Mouse (Mus musculus) layer of hippocampus, postnatal 14 days (tissue): Measurements from ENCODE around the gene Pias1. TPM values are rescaled to one million over a fixed set of nuclear protein-coding genes. Genes with fewer than 3 reads are reported as not detected.

Experiments
- DNase-seq, 2 experiments: peaks; one replicate each; pipeline ENCODE4 v3.0.0; 2021 to 2022; ENCODE audit warnings: low spot score in 2 of 2, mixed read lengths in 1 of 2
- long read RNA-seq, 2 experiments: library from polyadenylated mRNA; stranded (forward); transcript quantifications; one replicate each; pipeline ENCODE4 v2.0.0; 2021
- total RNA-seq, 2 experiments: library from RNA; stranded (reverse); gene quantifications; 2 replicates each; pipeline ENCODE4 v1.2.3; 2021

The Pias1 gene
- 10 to 100 TPM; 48.2 to 54.9 TPM for total RNA-seq
- long read RNA-seq, experiment 1, full-length matches to known transcripts = 18 of 28 reads
- long read RNA-seq, experiment 1, partial matches to known transcripts = 2 of 28 reads
- long read RNA-seq, experiment 1, other reads (novel, unspliced or antisense) = 8 of 28 reads
- long read RNA-seq, experiment 2, full-length matches to known transcripts = 20 of 33 reads
- long read RNA-seq, experiment 2, partial matches to known transcripts = 7 of 33 reads
- long read RNA-seq, experiment 2, other reads (novel, unspliced or antisense) = 6 of 33 reads

GRCm38 (mm10) chr9:62987824-62988223 lies at the start of gene Pias1:
Gene Pias1 (minus strand): TSS chr9:62987924.
- DNase-seq = no peak

- DNase-seq = no peak
Observed at GRCm38 (mm10) chr9:63035431-63035830, 47.7 kb upstream of the Pias1 start.

GRCm38 (mm10) chr9:63031011-63031782 lies 43.5 kb upstream of the Pias1 start:
- DNase-seq = peak in 1 of 2 experiments; percentile 30

- no peak for DNase-seq
Observed at GRCm38 (mm10) chr9:63022486-63022885, 34.8 kb upstream of the Pias1 start.

GRCm38 (mm10) chr9:63007371-63007770 lies 19.6 kb upstream of the Pias1 start:
- no peak for DNase-seq

- DNase-seq = no peak
Observed at GRCm38 (mm10) chr9:63006081-63006820, 18.5 kb upstream of the Pias1 start.

- no peak for DNase-seq
Observed at GRCm38 (mm10) chr9:62998561-62998960, 10.8 kb upstream of the Pias1 start.

GRCm38 (mm10) chr9:62997626-62998025 lies 9.9 kb upstream of the Pias1 start:
- no peak for DNase-seq

GRCm38 (mm10) chr9:62995186-62995585 lies 7.5 kb upstream of the Pias1 start:
- no peak for DNase-seq

- DNase-seq = no peak
Observed at GRCm38 (mm10) chr9:62990134-62990533, 2.4 kb upstream of the Pias1 start.

GRCm38 (mm10) chr9:62980777-62981202 lies 6.9 kb downstream of the Pias1 start:
- DNase-seq = peak; percentile 96 to 97

- DNase-seq = peak; percentile 29 to 43
Observed at GRCm38 (mm10) chr9:62980162-62980776, 7.5 kb downstream of the Pias1 start.

GRCm38 (mm10) chr9:62979461-62980161 lies 8.1 kb downstream of the Pias1 start:
- peak; percentile 7 to 24 for DNase-seq

GRCm38 (mm10) chr9:62977152-62977551 lies 10.6 kb downstream of the Pias1 start:
- DNase-seq = no peak

GRCm38 (mm10) chr9:62975830-62976229 lies 11.9 kb downstream of the Pias1 start:
- DNase-seq = no peak

- DNase-seq = no peak
Observed at GRCm38 (mm10) chr9:62974439-62974838, 13.3 kb downstream of the Pias1 start.

GRCm38 (mm10) chr9:62972073-62972745 lies 15.5 kb downstream of the Pias1 start:
- DNase-seq = no peak

- DNase-seq = no peak
Observed at GRCm38 (mm10) chr9:62970345-62970744, 17.4 kb downstream of the Pias1 start.

GRCm38 (mm10) chr9:62966018-62966417 lies 21.7 kb downstream of the Pias1 start:
- DNase-seq = no peak

- no peak for DNase-seq
Observed at GRCm38 (mm10) chr9:62952713-62953112, 35.0 kb downstream of the Pias1 start.
